Mouse (Mus musculus) ES-E14 (cell line): ENCODE measurements around the gene Gm10065. TPM values are rescaled to one million over a fixed set of nuclear protein-coding genes. Genes with fewer than 3 reads are reported as not detected.
"Not testable (repeated sequence)": the region's sequence is repeated elsewhere in the genome, so short reads cannot be mapped to it uniquely, and the experiment has no call there.

Experiments
- DNase-seq: peaks from one replicate; pipeline ENCODE4 v3.0.0-alpha.2; 2013; ENCODE audit warnings: low read depth, low spot score
- H3K27ac ChIP-seq: 2 replicates; pipeline ENCODE4 v1.5.1; 2012; ENCODE audit warnings: low read depth, mild to moderate bottlenecking, low read length, moderate library complexity, mixed read lengths; ENCODE audit not compliant: poor library complexity, insufficient read depth, severe bottlenecking
- H3K36me3 ChIP-seq: 2 replicates; pipeline ENCODE4 v1.6.1; 2012; ENCODE audit warnings: mild to moderate bottlenecking, low read length, moderate library complexity, mixed read lengths; ENCODE audit not compliant: control insufficient read depth, poor library complexity, insufficient read depth, severe bottlenecking
- H3K4me1 ChIP-seq, 2 experiments: fragments of 150-350 bp in 1 of 2; sonication (generic) in 1 of 2; 2 replicates each; pipeline ENCODE4 v1.6.1; 2012; ENCODE audit warnings: low read length in 2 of 2, mild to moderate bottlenecking in 1 of 2, mixed read lengths in 1 of 2; ENCODE audit not compliant: control insufficient read depth in 2 of 2, insufficient read depth in 2 of 2, poor library complexity in 1 of 2
- H3K4me3 ChIP-seq, 2 experiments: fragments of 150-350 bp in 1 of 2; sonication (generic) in 1 of 2; 2 replicates each; pipeline ENCODE4 v1.5.1; 2012; ENCODE audit warnings: low read length in 2 of 2, low read depth in 1 of 2, mild to moderate bottlenecking in 1 of 2, mixed read lengths in 1 of 2; ENCODE audit not compliant: insufficient read depth in 1 of 2, poor library complexity in 1 of 2, severe bottlenecking in 1 of 2
- H3K9ac ChIP-seq: 2 replicates; pipeline ENCODE4 v1.6.1; 2012; ENCODE audit warnings: low read depth, mild to moderate bottlenecking, low read length, mixed read lengths; ENCODE audit not compliant: poor library complexity, insufficient read depth, severe bottlenecking
- H3K9me3 ChIP-seq: fragments of 150-350 bp; sonication (generic); 2 replicates; pipeline ENCODE4 v1.6.1; 2012; ENCODE audit warnings: low read depth, mild to moderate bottlenecking, low read length; ENCODE audit not compliant: control insufficient read depth, insufficient read depth
- CHD2 ChIP-seq: IDR thresholded peaks from 2 replicates; pipeline ENCODE4 v1.6.1; 2014; ENCODE audit warnings: mild to moderate bottlenecking, low read depth, low read length, inconsistent platforms
- HCFC1 ChIP-seq: IDR thresholded peaks from 2 replicates; pipeline ENCODE4 v1.6.1; 2012; ENCODE audit warnings: low read length, inconsistent platforms, borderline replicate concordance; ENCODE audit not compliant: insufficient read depth
- MAFK ChIP-seq: IDR thresholded peaks from 2 replicates; pipeline ENCODE4 v1.6.1; 2014; ENCODE audit warnings: mild to moderate bottlenecking, low read depth, low read length, inconsistent platforms; ENCODE audit not compliant: insufficient read depth
- ZNF384 ChIP-seq: IDR thresholded peaks from 2 replicates; pipeline ENCODE4 v1.6.1; 2012; ENCODE audit warnings: low read depth, low read length, inconsistent platforms
- in situ Hi-C, 2 experiments: fragments of 600-800 bp; cut with MboI; formaldehyde crosslinking; loops; one replicate each; pipeline ENCODE4 v1.15.1; 2025; ENCODE audit warnings: low sequenced_read_pairs in 2 of 2, inconsistent platforms in 1 of 2; ENCODE audit not compliant: unreplicated experiment in 2 of 2
- total RNA-seq: library from RNA; depleted of rRNA; stranded (reverse); fragments of 300-350 nt; gene quantifications from 2 replicates; pipeline ENCODE4 v1.2.3, GENCODE M21; 2012; rRNA removed

Gene Gm10065
- total RNA-seq: not detected in 2 replicates

DNA sequence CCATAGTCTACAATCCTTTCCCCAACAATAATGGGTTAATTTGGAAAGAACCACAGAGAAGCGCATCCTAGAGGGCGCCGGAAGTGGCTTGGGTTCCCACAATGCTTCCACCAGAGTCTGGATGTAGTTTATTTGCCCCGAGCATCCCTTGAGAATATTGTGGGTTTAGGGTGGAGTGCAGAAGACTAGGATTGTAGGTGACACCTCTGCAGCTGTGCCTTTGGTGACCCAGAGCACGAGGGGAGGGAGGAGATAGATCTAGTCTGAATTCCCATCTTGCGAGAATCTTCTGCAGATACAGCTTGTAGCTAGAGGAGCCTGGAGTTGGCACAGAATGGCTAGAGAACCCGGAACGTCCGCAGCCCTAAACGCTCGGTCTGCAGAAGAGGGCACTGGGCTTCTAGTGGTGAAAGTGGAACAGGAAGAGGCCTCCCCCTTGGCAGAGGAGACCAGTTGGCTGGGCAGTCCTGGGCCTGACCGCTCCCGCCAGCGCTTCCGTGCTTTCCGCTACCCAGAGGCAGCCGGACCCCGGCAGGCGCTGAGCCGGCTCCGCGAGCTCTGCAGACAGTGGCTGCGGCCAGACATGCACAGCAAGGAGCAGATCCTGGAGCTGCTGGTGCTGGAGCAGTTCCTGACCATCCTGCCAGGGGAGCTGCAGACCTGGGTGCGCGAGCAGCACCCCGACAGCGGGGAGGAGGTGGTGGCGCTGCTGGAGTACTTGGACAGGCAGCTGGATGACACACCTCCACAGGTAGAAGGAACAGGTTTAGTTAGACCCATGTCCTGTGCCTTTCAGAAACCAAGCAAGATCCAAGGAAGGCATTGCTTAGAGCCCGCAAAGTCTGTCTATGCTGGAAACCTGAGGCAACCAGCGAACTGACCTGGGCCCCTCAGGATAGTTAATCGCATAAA, at the start of gene Gm10065, which contains the start of gene Zkscan4:
Gene Gm10065 (minus strand): TSS at position 683 of the 912 bp plus-strand sequence.
Gene Zkscan4 (plus strand): TSS at position 149 of the 912 bp plus-strand sequence.
- H3K9me3 ChIP-seq, H3K27ac ChIP-seq, in situ Hi-C loops, H3K36me3 ChIP-seq, H3K4me1 ChIP-seq, DNase-seq: not testable (repeated sequence)
- peak within 1 kb of the TSS; percentile 72; the same call in 1 of the 2 replicates for H3K9ac ChIP-seq
- H3K4me3 ChIP-seq: peak within 1 kb of the TSS; percentile 60 to 80

DNA sequence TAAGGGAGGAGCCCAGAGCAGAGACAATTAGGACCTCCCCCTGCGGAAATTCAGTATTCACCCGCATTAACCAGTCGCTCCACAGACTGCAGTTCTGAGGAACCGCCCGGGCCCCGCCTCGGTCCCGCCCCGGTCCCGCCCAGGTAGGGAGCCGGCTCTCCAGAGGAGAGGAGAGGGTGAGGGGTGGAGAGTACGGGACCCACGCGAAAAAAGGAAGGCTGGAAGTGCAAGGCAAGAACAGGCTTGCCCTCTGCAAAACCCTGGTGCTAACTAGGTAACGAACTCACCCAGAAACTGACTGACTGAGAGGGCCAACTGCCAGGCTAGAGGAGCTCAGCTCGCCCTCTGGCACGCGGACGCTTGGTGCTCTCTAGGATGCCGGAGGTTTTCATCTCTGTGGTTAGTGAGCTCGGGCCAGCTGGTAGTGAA, 27.0 kb upstream of the Gm10065 start:
- Histone ChIP-seq H3K4me3 (peak overlapping the region; percentile 77 to 92), H3K9me3 (no peaks in the 10 kb centered on the region), H3K27ac (no peak overlapping the region), H3K4me1 (peaks cover 0 to 2% of the 10 kb centered on the region in 2 experiments; a peak in 1 of 4 replicates), H3K36me3 (no peaks in the 10 kb centered on the region), H3K9ac (peak overlapping the region; percentile 97)
- TF ChIP-seq HCFC1 (peak; percentile 69), CHD2 (no peak)
- peak; percentile 81 for DNase-seq
- in situ Hi-C loops: no loop called here

GRCm38 (mm10) chr13:21502296-21502695, 23.1 kb upstream of the Gm10065 start:
- no peaks in the 10 kb centered on the region for H3K36me3 ChIP-seq
- no peak overlapping the region for H3K9ac ChIP-seq
- H3K4me3 ChIP-seq: no peak overlapping the region
- no peaks in the 10 kb centered on the region for H3K9me3 ChIP-seq
- in situ Hi-C loops: no loop called here
- no peak for TF ChIP-seq CHD2
- no peak for TF ChIP-seq ZNF384
- no peak for TF ChIP-seq HCFC1
- no peak for TF ChIP-seq MAFK
- no peak overlapping the region for H3K27ac ChIP-seq
- DNase-seq: no peak
- peaks cover 0 to 2% of the 10 kb centered on the region in 2 experiments; a peak in 1 of 4 replicates for H3K4me1 ChIP-seq

DNA sequence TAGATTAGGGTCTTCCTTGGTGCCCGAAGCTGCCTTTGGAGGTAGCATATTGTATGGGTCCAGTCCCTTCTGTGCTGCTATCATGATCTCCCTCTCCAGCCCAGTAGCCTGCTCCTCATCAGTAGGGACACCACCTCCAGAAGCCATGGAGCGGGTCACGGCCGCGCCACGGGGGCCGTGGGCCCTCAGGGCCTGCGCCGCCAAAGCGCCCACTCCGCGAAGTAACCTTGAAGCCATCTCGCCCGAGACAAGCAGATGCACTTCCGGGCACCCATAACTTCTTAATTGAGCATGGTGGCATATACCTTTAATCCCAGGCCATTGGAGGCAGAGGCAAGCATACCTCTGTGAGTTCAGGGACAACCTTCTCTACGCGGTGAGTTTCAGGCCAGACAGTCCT, 21.9 kb upstream of the Gm10065 start, which contains the start of gene Gm11273:
Gene Gm11273 (minus strand): TSS at position 237 of the 400 bp plus-strand sequence.
- H3K4me1 ChIP-seq, in situ Hi-C loops: not testable (repeated sequence)

GRCm38 (mm10) chr13:21495080-21495479, 15.8 kb upstream of the Gm10065 start, which contains the start of gene AK157302:
Gene AK157302 (plus strand): TSS chr13:21495223.
- Histone ChIP-seq H3K9me3 (no peaks in the 10 kb centered on the region), H3K4me1 (no peaks in the 10 kb centered on the region), H3K9ac (no peak within 1 kb of the TSS), H3K36me3 (no peaks in the 10 kb centered on the region), H3K4me3 (no peak within 1 kb of the TSS), H3K27ac (no peak within 1 kb of the TSS)
- in situ Hi-C loops: no loop called here
- DNase-seq: no peak
- TF ChIP-seq MAFK (no peak), ZNF384 (no peak), HCFC1 (no peak), CHD2 (no peak)

More for the DNA sequence above, 21.9 kb upstream of the Gm10065 start, which contains the start of gene Gm11273:
- H3K36me3 ChIP-seq, H3K9me3 ChIP-seq, DNase-seq, H3K27ac ChIP-seq, H3K4me3 ChIP-seq, H3K9ac ChIP-seq: not testable (repeated sequence)
